ENCODE assay signal across 20 mouse cellular contexts in genomic region chr1:135764206-135764528, GRCm38 (mm10). TPM values are rescaled to one million over a fixed set of nuclear protein-coding genes. Genes with fewer than 3 reads are reported as not detected.
A peak's percentile ranks its signal among the peaks of the same experiment; 100 is the strongest.
DNase-seq lines count a peak whose midpoint lies in the region; ATAC-seq and TF ChIP-seq lines count a peak whose summit lies in the region.
"Had no signal": no experiment of that assay in that cellular context is flagged by ENCODE, and none has a peak within 500 bp of the region (broad histone marks: within the 10 kb centered on the region; RNA-seq: fewer than 3 reads in every experiment).

No protein-coding gene starts in this region.

- no peak overlapping the region for H3K4me3 ChIP-seq in heart, embryonic 10.5 days
- no peak overlapping the region for H3K4me3 ChIP-seq in heart, adult 2 months
- H3K4me3 ChIP-seq in kidney, embryonic 16.5 days (ENCODE audit: low read length), result no peak overlapping the region
- H3K4me3 ChIP-seq in CH12.LX (replicated peaks in 1 of 3; ENCODE audit: low read depth in 2 of 3, low read length in 2 of 3, poor library complexity in 1 of 3), result no peak overlapping the region
- no peak overlapping the region for H3K4me3 ChIP-seq in intestine, embryonic 16.5 days (ENCODE audit: low read length)
- no peak overlapping the region for H3K4me3 ChIP-seq in hindbrain, embryonic 13.5 days
- no peak overlapping the region for H3K4me3 ChIP-seq in midbrain, embryonic 10.5 days
- H3K4me3 ChIP-seq: hindbrain, embryonic 12.5 days had no signal

- TF ChIP-seq CTCF in heart, adult 2 months (IDR thresholded peaks at IDR 0.05), result no peak
- no peak for TF ChIP-seq CTCF in CH12.LX (conservative IDR thresholded peaks at IDR 0.05 in 1 of 2, IDR thresholded peaks at IDR 0.05 in 1 of 2; ENCODE audit: low read depth in 2 of 2, low read length in 2 of 2)

- peak overlapping the region; percentile 59; the same call in 1 of the 2 replicates for H3K27ac ChIP-seq in heart, embryonic 10.5 days
- H3K27ac ChIP-seq in heart, adult 2 months, result no peak overlapping the region; the same call in 1 of the 2 replicates
- H3K27ac ChIP-seq in kidney, embryonic 16.5 days (ENCODE audit: low read length), result peak overlapping the region; percentile 10
- H3K27ac ChIP-seq in CH12.LX (ENCODE audit: insufficient read depth, low read depth), result peak overlapping the region; percentile 76
- H3K27ac ChIP-seq in intestine, embryonic 16.5 days (ENCODE audit: low read length), result 0 out of 2 replicates have a peak overlapping the region, but pooled peaks have one; percentile 11
- H3K27ac ChIP-seq in hindbrain, embryonic 13.5 days, result no peak overlapping the region
- no peak overlapping the region for H3K27ac ChIP-seq in midbrain, embryonic 10.5 days (replicated peaks)
- H3K27ac ChIP-seq: hindbrain, embryonic 12.5 days had no signal

- no peaks in the 10 kb centered on the region; the same call in 1 of the 2 replicates for H3K79me2 ChIP-seq in heart, adult 2 months (replicated peaks; ENCODE audit: control insufficient read depth, insufficient read depth, low read length)
- peaks cover 30% of the 10 kb centered on the region for H3K79me2 ChIP-seq in CH12.LX (replicated peaks; ENCODE audit: control insufficient read depth, extremely low read depth, insufficient read depth, poor library complexity, severe bottlenecking)

- in situ Hi-C loops in CH12.LX (cut with MboI; ENCODE audit: low pct_ligation_motif_present, low pct_unique_long_range_greater_than_20kb, low sequenced_read_pairs), result loop anchor here (10.0 kb wide), 1 partner anchor 371 kb away; the partner anchor contains the start of gene Kif21b

- no peaks in the 10 kb centered on the region for H3K27me3 ChIP-seq in heart, embryonic 10.5 days (ENCODE audit: insufficient read depth, poor library complexity, severe bottlenecking)
- H3K27me3 ChIP-seq in heart, adult 2 months (ENCODE audit: control insufficient read depth, insufficient read depth, low read length), result no peaks in the 10 kb centered on the region
- H3K27me3 ChIP-seq in kidney, embryonic 16.5 days (ENCODE audit: insufficient read depth, low read length), result no peaks in the 10 kb centered on the region
- no peaks in the 10 kb centered on the region for H3K27me3 ChIP-seq in CH12.LX (replicated peaks)
- no peaks in the 10 kb centered on the region for H3K27me3 ChIP-seq in intestine, embryonic 16.5 days (replicated peaks; ENCODE audit: control insufficient read depth, insufficient read depth, low read length)
- peaks cover 21% of the 10 kb centered on the region for H3K27me3 ChIP-seq in hindbrain, embryonic 13.5 days
- H3K27me3 ChIP-seq in midbrain, embryonic 10.5 days (ENCODE audit: low read depth, poor library complexity, severe bottlenecking), result peaks cover 52% of the 10 kb centered on the region

- TF ChIP-seq EP300 in heart, adult 2 months (IDR thresholded peaks at IDR 0.05; ENCODE audit: insufficient read depth, low read depth, low read length), result no peak
- TF ChIP-seq EP300 in CH12.LX (IDR thresholded peaks at IDR 0.05; ENCODE audit: low read length), result no peak

- peaks cover 58% of the 10 kb centered on the region for H3K4me1 ChIP-seq in heart, embryonic 10.5 days
- peaks cover 1% of the 10 kb centered on the region for H3K4me1 ChIP-seq in heart, adult 2 months (ENCODE audit: control insufficient read depth, insufficient read depth, low read length)
- peaks cover 57% of the 10 kb centered on the region for H3K4me1 ChIP-seq in kidney, embryonic 16.5 days (ENCODE audit: insufficient read depth, low read length)
- peaks cover 24 to 62% of the 10 kb centered on the region in 2 experiments for H3K4me1 ChIP-seq in CH12.LX (ENCODE audit: control insufficient read depth in 1 of 2, insufficient read depth in 2 of 2)
- H3K4me1 ChIP-seq in intestine, embryonic 16.5 days (ENCODE audit: control insufficient read depth, insufficient read depth, low read length), result peaks cover 31% of the 10 kb centered on the region
- H3K4me1 ChIP-seq in hindbrain, embryonic 13.5 days (replicated peaks), result peaks cover 22% of the 10 kb centered on the region
- peaks cover 44% of the 10 kb centered on the region for H3K4me1 ChIP-seq in midbrain, embryonic 10.5 days

- no peak for DNase-seq in heart, embryonic 10.5 days (ENCODE audit: low spot score)
- no peak for DNase-seq in heart, adult 2 months
- no peak for DNase-seq in kidney, adult 9 months
- DNase-seq in CH12.LX (ENCODE audit: extremely low read depth), result no peak
- DNase-seq in midbrain, embryonic 10.5 days (ENCODE audit: low spot score), result no peak
- DNase-seq: cerebellum, adult 11-12 months; kidney, adult 18-20 months; retina, postnatal 1 day; thymus, postnatal 14 days had no signal

- ATAC-seq in kidney, embryonic 16.5 days (ENCODE audit: low FRiP score, low TSS enrichment), result no peak
- no peak for ATAC-seq in intestine, embryonic 16.5 days
- ATAC-seq in hindbrain, embryonic 13.5 days (ENCODE audit: low FRiP score), result no peak
- ATAC-seq: forebrain, embryonic 14.5 days had no signal

- dilution Hi-C loops in CH12.LX (cut with MboI; ENCODE audit: extremely low pct_ligation_motif_present, extremely low pct_unique_long_range_greater_than_20kb, low sequenced_read_pairs), result no loop called here

- H3K36me3 ChIP-seq in heart, embryonic 10.5 days, result peaks cover 11% of the 10 kb centered on the region
- no peaks in the 10 kb centered on the region for H3K36me3 ChIP-seq in heart, adult 2 months (ENCODE audit: control insufficient read depth, insufficient read depth, low read length)
- H3K36me3 ChIP-seq in kidney, embryonic 16.5 days (ENCODE audit: insufficient read depth, low read length), result peaks cover 11% of the 10 kb centered on the region; the same call in 1 of the 2 replicates
- peaks cover 10 to 14% of the 10 kb centered on the region in 2 experiments for H3K36me3 ChIP-seq in CH12.LX (replicated peaks in 1 of 2; ENCODE audit: control insufficient read depth in 1 of 2, insufficient read depth in 1 of 2, low read length in 1 of 2)
- H3K36me3 ChIP-seq in intestine, embryonic 16.5 days (ENCODE audit: control insufficient read depth, insufficient read depth, low read length), result peaks cover 8% of the 10 kb centered on the region
- H3K36me3 ChIP-seq in hindbrain, embryonic 13.5 days, result no peaks in the 10 kb centered on the region
- peaks cover 9% of the 10 kb centered on the region for H3K36me3 ChIP-seq in midbrain, embryonic 10.5 days
- H3K36me3 ChIP-seq: hindbrain, embryonic 12.5 days had no signal

- no peak for TF ChIP-seq POLR2A in heart, adult 2 months (IDR thresholded peaks at IDR 0.05; ENCODE audit: insufficient read depth, low read depth, low read length)
- 0 out of 2 replicates have a peak, but pooled peaks have one; percentile 18 for TF ChIP-seq POLR2A in CH12.LX (IDR thresholded peaks at IDR 0.05; ENCODE audit: low read depth, low read length)

- H3K4me2 ChIP-seq in kidney, embryonic 16.5 days (replicated peaks; ENCODE audit: low read depth, low read length), result no peak overlapping the region
- H3K4me2 ChIP-seq in CH12.LX (ENCODE audit: insufficient read depth, low read depth, poor library complexity, severe bottlenecking), result peak overlapping the region; percentile 57
- H3K4me2 ChIP-seq in intestine, embryonic 16.5 days (ENCODE audit: low read depth, low read length), result no peak overlapping the region
- H3K4me2 ChIP-seq in hindbrain, embryonic 13.5 days, result no peak overlapping the region
- H3K4me2 ChIP-seq: hindbrain, embryonic 12.5 days; liver, embryonic 11.5 days; lung, embryonic 14.5 days had no signal

- intact Hi-C loops in heart, adult 2 months (cut with DNase I), result no loop called here

- 39% methylated on average over 2 of the region's 2 CpGs for WGBS in heart, embryonic 10.5 days
- 45% methylated on average over 2 of the region's 2 CpGs for whole genome bisulfite sequencing in heart, adult 2 months
- 26% methylated on average over 2 of the region's 2 CpGs for WGBS in kidney, embryonic 16.5 days
- WGBS in intestine, embryonic 16.5 days, result 39% methylated on average over 2 of the region's 2 CpGs
- WGBS in hindbrain, embryonic 13.5 days, result 75% methylated on average over 2 of the region's 2 CpGs
- 71% methylated on average over 2 of the region's 2 CpGs for WGBS in midbrain, embryonic 10.5 days

- TF ChIP-seq RAD21 in CH12.LX (IDR thresholded peaks at IDR 0.05; ENCODE audit: low read depth, low read length), result no peak

- no peaks in the 10 kb centered on the region for H3K9me3 ChIP-seq in heart, embryonic 10.5 days
- H3K9me3 ChIP-seq in kidney, embryonic 16.5 days (ENCODE audit: low read length), result no peaks in the 10 kb centered on the region
- no peaks in the 10 kb centered on the region for H3K9me3 ChIP-seq in CH12.LX (replicated peaks; ENCODE audit: low read length)
- H3K9me3 ChIP-seq in intestine, embryonic 16.5 days (ENCODE audit: control insufficient read depth, low read length), result no peaks in the 10 kb centered on the region
- no peaks in the 10 kb centered on the region for H3K9me3 ChIP-seq in hindbrain, embryonic 13.5 days
- no peaks in the 10 kb centered on the region for H3K9me3 ChIP-seq in midbrain, embryonic 10.5 days (replicated peaks)
- H3K9me3 ChIP-seq: hindbrain, embryonic 12.5 days had no signal

- no peak overlapping the region for H3K9ac ChIP-seq in heart, adult 2 months (ENCODE audit: low read depth, low read length)
- H3K9ac ChIP-seq in kidney, embryonic 16.5 days (replicated peaks; ENCODE audit: low read length), result no peak overlapping the region
- peak overlapping the region; percentile 98 for H3K9ac ChIP-seq in CH12.LX (ENCODE audit: insufficient read depth, low read depth)
- peak overlapping the region; percentile 34; the same call in 1 of the 2 replicates for H3K9ac ChIP-seq in intestine, embryonic 16.5 days (ENCODE audit: low read depth, low read length)
- no peak overlapping the region for H3K9ac ChIP-seq in hindbrain, embryonic 13.5 days
- H3K9ac ChIP-seq: hindbrain, embryonic 12.5 days; lung, embryonic 14.5 days had no signal

RNA-seq across cellular contexts. Expression of gene Phlda3, which starts 1.8 kb away (rescaled TPM):
- 63.2 and 65.3 TPM in 2 replicates for polyA plus RNA-seq in heart, embryonic 10.5 days (2016; fragmentation: Nextera tagmentation; extraction: Ambion mirVana)
- total RNA-seq in heart, adult 2 months (2021), result 10 to 100 TPM in 1 of 2 experiments, 1 to 10 TPM in 1; 8.4 to 11.5 TPM
- 23.3 and 36.8 TPM in 2 replicates for polyA plus RNA-seq in heart, adult 2 months (2012; rRNA removed)
- polyA plus RNA-seq in kidney, embryonic 16.5 days (2015; fragmentation: Nextera tagmentation; extraction: Ambion mirVana), result 79.6 and 87.5 TPM in 2 replicates
- total RNA-seq in CH12.LX (2012; rRNA removed) (76.8 and 98.1 TPM in 2 replicates), CH12.LX (2014; rRNA removed) (45.6 and 49.5 TPM in 2 replicates)
- polyA plus RNA-seq in CH12.LX (2012; ENCODE audit: insufficient read length, low read depth), result 34.9 and 37.5 TPM in 2 replicates
- 36.2 and 36.6 TPM in 2 replicates for polyA plus RNA-seq in intestine, embryonic 16.5 days (2015; fragmentation: Nextera tagmentation; extraction: Ambion mirVana)
- 19.6 and 20.6 TPM in 2 replicates for polyA plus RNA-seq in hindbrain, embryonic 13.5 days (2015; fragmentation: Nextera tagmentation; extraction: Ambion mirVana)
- 20.4 and 22.8 TPM in 2 replicates for polyA plus RNA-seq in midbrain, embryonic 10.5 days (2016; fragmentation: Nextera tagmentation; extraction: Ambion mirVana)

RNA-seq across cellular contexts. Expression of gene Tnni1, which starts 15.1 kb away (rescaled TPM):
- polyA plus RNA-seq in heart, embryonic 10.5 days (2016; fragmentation: Nextera tagmentation; extraction: Ambion mirVana), result 2,290 and 3,821 TPM in 2 replicates
- 1 to 10 TPM in 1 of 2 experiments, under 1 TPM in 1; 0.84 to 1.1 TPM for total RNA-seq in heart, adult 2 months (2021)
- 1.3 and 2.5 TPM in 2 replicates for polyA plus RNA-seq in heart, adult 2 months (2012; rRNA removed)
- 21.9 and 23.5 TPM in 2 replicates for polyA plus RNA-seq in kidney, embryonic 16.5 days (2015; fragmentation: Nextera tagmentation; extraction: Ambion mirVana)
- total RNA-seq in CH12.LX (2012; rRNA removed), result 1.5 and 1.6 TPM in 2 replicates
- total RNA-seq in CH12.LX (2014; rRNA removed), result 5.5 and 6.9 TPM in 2 replicates
- 3.5 and 4.2 TPM in 2 replicates for polyA plus RNA-seq in CH12.LX (2012; ENCODE audit: insufficient read length, low read depth)
- polyA plus RNA-seq in intestine, embryonic 16.5 days (2015; fragmentation: Nextera tagmentation; extraction: Ambion mirVana), result 6.4 and 8.7 TPM in 2 replicates
- 5.6 and 6.0 TPM in 2 replicates for polyA plus RNA-seq in hindbrain, embryonic 13.5 days (2015; fragmentation: Nextera tagmentation; extraction: Ambion mirVana)
- 0.72 and 0.78 TPM in 2 replicates for polyA plus RNA-seq in midbrain, embryonic 10.5 days (2016; fragmentation: Nextera tagmentation; extraction: Ambion mirVana)
- total RNA-seq: common myeloid progenitor, adult 5-6 weeks; granulocyte monocyte progenitor cell, adult 5-6 weeks; layer of hippocampus, postnatal 10 days; neutrophil, adult 5-6 weeks had no signal

RNA-seq across cellular contexts. Expression of gene Csrp1, which starts 44.3 kb away (rescaled TPM):
- polyA plus RNA-seq in heart, embryonic 10.5 days (2016; fragmentation: Nextera tagmentation; extraction: Ambion mirVana), result 202 and 238 TPM in 2 replicates
- 10 to 100 TPM; 50.1 to 50.5 TPM for total RNA-seq in heart, adult 2 months (2021)
- 99.2 and 128 TPM in 2 replicates for polyA plus RNA-seq in heart, adult 2 months (2012; rRNA removed)
- polyA plus RNA-seq in kidney, embryonic 16.5 days (2015; fragmentation: Nextera tagmentation; extraction: Ambion mirVana), result 141 and 157 TPM in 2 replicates
- total RNA-seq in CH12.LX (2012; rRNA removed) (50.7 and 54.3 TPM in 2 replicates), CH12.LX (2014; rRNA removed) (44.7 and 49.4 TPM in 2 replicates)
- 45.9 and 52.5 TPM in 2 replicates for polyA plus RNA-seq in CH12.LX (2012; ENCODE audit: insufficient read length, low read depth)
- polyA plus RNA-seq in intestine, embryonic 16.5 days (2015; fragmentation: Nextera tagmentation; extraction: Ambion mirVana), result 215 TPM in 2 replicates
- polyA plus RNA-seq in hindbrain, embryonic 13.5 days (2015; fragmentation: Nextera tagmentation; extraction: Ambion mirVana), result 22.9 and 25.3 TPM in 2 replicates
- 41.9 and 44.9 TPM in 2 replicates for polyA plus RNA-seq in midbrain, embryonic 10.5 days (2016; fragmentation: Nextera tagmentation; extraction: Ambion mirVana)

RNA-seq across cellular contexts. Expression of gene Lad1, which starts 54.2 kb away (rescaled TPM):
- 3.3 and 6.8 TPM in 2 replicates for polyA plus RNA-seq in heart, embryonic 10.5 days (2016; fragmentation: Nextera tagmentation; extraction: Ambion mirVana)
- 1 to 10 TPM; 7.2 to 7.3 TPM for total RNA-seq in heart, adult 2 months (2021)
- polyA plus RNA-seq in heart, adult 2 months (2012; rRNA removed), result 13.2 and 16.2 TPM in 2 replicates
- 29.1 and 30.8 TPM in 2 replicates for polyA plus RNA-seq in kidney, embryonic 16.5 days (2015; fragmentation: Nextera tagmentation; extraction: Ambion mirVana)
- total RNA-seq in CH12.LX (2012; rRNA removed), result 0.13 TPM in 1 of 2 replicates, not detected in the other
- total RNA-seq in CH12.LX (2014; rRNA removed), result 0.24 TPM in 1 of 2 replicates, not detected in the other
- polyA plus RNA-seq in CH12.LX (2012; ENCODE audit: insufficient read length, low read depth), result 0.17 and 0.25 TPM in 2 replicates
- polyA plus RNA-seq in intestine, embryonic 16.5 days (2015; fragmentation: Nextera tagmentation; extraction: Ambion mirVana), result 260 and 283 TPM in 2 replicates
- polyA plus RNA-seq in hindbrain, embryonic 13.5 days (2015; fragmentation: Nextera tagmentation; extraction: Ambion mirVana), result 0.65 and 0.84 TPM in 2 replicates
- 0.15 and 0.59 TPM in 2 replicates for polyA plus RNA-seq in midbrain, embryonic 10.5 days (2016; fragmentation: Nextera tagmentation; extraction: Ambion mirVana)
- total RNA-seq: common myeloid progenitor, adult 5-6 weeks; granulocyte monocyte progenitor cell, adult 5-6 weeks had no signal

Comparison
In these comparisons a context has a peak if more than half of its experiments do, and no peak if none do; other contexts are left out.
1. H3K27ac ChIP-seq: peak in heart, embryonic 10.5 days (single experiment), kidney, embryonic 16.5 days (single experiment), CH12.LX (single experiment) and intestine, embryonic 16.5 days (single experiment); none in heart, adult 2 months (single experiment), hindbrain, embryonic 13.5 days (single experiment) and midbrain, embryonic 10.5 days (single experiment).
2. RNA of gene Tnni1, which starts 15.1 kb away (polyA plus RNA-seq): 2,290 to 3,821 TPM in heart, embryonic 10.5 days; 21.9 to 23.5 TPM in kidney, embryonic 16.5 days, 6.4 to 8.7 TPM in intestine, embryonic 16.5 days, 5.6 to 6.0 TPM in hindbrain, embryonic 13.5 days, 3.5 to 4.2 TPM in CH12.LX, 1.3 to 2.5 TPM in heart, adult 2 months and 0.72 to 0.78 TPM in midbrain, embryonic 10.5 days; every median in the first group is over 10 times any median in the second.
3. H3K9ac ChIP-seq: peak in CH12.LX (single experiment) and intestine, embryonic 16.5 days (single experiment); none in heart, adult 2 months (single experiment), kidney, embryonic 16.5 days (single experiment) and hindbrain, embryonic 13.5 days (single experiment).